Mouse (Mus musculus) urinary bladder, adult 18-20 months (tissue): Measurements from ENCODE around the gene Fstl4.
"Not testable (repeated sequence)": the region's sequence is repeated elsewhere in the genome, so short reads cannot be mapped to it uniquely, and the experiment has no call there.

ENCODE experiments used
- DNase-seq, 2 experiments: peaks; one replicate each; pipeline ENCODE4 v3.0.0; 2022; ENCODE audit warnings: low spot score in 2 of 2, mixed read lengths in 2 of 2

Gene Fstl4

DNA sequence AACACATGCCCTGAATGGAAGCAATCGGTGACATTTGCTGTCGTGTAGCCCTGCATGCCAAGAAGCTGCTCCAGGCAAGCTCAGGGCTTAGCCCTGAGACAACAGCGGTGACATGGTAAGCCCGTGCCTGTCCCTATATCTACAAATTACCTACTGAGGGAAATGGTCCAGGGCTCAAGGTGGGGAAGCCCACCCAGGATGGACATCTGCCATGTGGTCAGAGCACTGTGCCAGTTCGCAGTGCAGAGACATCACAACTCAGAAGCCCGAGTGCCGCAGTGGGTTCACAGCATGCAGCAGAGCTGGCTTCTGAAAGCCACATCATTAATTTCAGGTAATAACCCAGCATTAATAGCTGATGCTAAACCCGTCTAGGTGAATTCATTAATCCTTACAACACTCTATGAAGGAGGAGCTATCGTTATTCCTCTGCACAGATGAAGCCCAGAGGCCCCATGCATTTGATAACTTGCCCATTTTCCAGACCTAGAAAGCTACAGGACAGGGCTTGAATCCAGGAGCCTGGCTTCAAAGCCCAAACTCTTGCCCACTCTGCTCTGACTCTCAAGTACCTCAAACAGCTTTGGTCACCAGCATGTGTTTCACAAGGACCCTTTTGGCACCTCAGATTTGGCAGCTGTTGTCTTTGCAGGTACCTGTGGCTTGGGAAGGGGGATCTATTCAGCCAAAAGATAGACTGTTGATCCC lies 321.6 kb downstream of the Fstl4 start:
- no peak for DNase-seq

GRCm38 (mm10) chr11:53087896-53088295 lies 323.5 kb downstream of the Fstl4 start:
- DNase-seq = not testable (repeated sequence)

GRCm38 (mm10) chr11:53091596-53091995 lies 327.2 kb downstream of the Fstl4 start:
- DNase-seq = no peak

- no peak for DNase-seq
Observed at GRCm38 (mm10) chr11:53096871-53097270, 332.4 kb downstream of the Fstl4 start.

DNA sequence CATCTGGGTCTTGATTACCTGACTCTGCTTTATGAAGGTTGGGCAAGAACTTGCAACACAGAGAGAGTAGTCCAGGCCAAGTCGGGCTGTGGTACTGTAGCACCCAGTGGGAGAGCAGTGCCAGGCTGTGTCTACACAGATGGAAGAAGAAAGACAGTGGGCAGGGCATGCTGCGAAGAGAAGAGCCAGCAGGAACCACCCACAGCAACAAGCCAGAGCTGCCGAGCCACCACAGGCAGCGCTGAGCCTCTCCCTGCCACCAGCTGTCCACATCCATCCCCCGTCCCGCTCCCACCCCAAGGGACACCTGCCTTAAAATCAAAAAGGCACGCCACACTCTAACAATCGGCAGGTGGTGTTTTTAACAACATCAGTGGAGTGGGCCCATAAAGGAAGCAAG lies 332.9 kb downstream of the Fstl4 start:
- DNase-seq = no peak

DNA sequence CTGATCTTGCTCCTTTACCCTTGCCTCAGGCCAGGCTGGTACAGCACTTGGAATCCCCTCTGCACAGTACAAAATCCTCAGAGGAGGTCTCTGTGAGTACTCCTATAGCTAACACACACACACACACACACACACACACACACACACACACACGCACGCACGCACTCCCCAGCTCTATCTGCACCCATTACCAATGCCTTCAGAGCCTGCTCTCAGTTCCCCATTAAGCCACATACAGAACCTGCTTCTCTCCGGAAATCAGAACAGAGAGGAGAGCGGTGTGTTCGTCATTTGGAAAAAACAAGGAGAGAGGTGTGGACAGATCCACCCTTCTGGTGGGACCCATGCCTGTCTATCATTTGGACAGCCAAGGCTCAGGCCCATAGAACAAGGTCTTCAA lies 333.4 kb downstream of the Fstl4 start:
- no peak for DNase-seq

- no peak for DNase-seq
Observed at GRCm38 (mm10) chr11:53098780-53099198, 334.4 kb downstream of the Fstl4 start.

- no peak for DNase-seq
Observed at GRCm38 (mm10) chr11:53099322-53099721, 334.9 kb downstream of the Fstl4 start.

DNA sequence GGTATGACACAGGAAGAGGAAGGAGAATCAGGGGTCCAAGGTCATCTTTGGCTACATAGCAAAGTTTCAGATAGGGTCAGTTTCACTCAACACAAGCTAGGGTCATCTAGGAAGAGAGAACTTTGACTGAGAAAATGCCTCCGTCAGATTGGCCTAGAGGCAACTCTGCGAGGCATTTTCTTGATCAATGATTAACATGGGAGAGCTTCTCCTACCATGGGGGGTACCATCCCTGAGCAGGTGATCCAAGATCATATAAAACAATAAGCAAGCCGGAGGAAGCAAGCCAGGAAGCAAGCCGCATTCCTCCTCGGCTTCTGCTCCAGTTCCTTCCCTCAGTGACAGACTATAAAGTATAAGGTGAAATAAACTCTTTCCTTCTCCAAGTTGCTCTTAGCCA lies 337.3 kb downstream of the Fstl4 start:
- DNase-seq = no peak

DNA sequence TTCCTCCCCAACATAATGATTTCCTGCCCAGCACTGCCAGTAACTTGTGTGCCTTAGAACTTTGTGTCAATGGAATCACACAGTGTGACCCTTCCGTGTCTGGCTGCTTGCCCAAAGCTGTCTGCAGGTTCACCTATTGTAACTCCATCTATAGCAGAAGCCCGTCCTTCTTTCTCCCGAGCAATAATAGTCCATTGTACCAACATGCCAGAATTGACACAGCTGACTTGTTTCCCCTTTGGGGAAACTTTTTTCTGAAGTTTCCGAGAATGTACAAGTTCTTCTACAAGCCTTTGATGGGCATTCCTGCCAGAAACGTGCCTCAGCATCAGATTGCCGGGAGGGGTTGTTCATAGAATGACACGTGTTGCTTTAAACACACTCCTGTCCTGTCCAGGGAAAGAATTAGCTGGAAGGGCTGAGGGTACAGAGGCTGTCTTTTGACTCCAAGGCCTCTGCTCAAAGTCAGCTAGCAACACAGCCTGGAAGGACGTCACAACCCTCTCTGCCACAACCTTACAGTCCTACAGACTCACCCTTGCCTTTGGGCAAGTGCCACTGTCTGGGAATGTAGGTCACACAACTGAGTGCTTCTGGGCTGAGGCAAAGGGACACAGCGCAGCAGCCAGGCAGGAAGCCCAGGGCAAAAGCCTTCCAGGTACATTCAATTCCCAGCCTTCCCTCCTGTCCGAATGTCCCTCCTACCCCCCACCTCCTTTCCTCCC lies 339.3 kb downstream of the Fstl4 start:
- DNase-seq = no peak

- DNase-seq = no peak
Observed at GRCm38 (mm10) chr11:53107706-53108105, 343.3 kb downstream of the Fstl4 start.

- DNase-seq = no peak
Observed at GRCm38 (mm10) chr11:53108798-53109197, 344.4 kb downstream of the Fstl4 start.

GRCm38 (mm10) chr11:53109701-53110467 lies 345.4 kb downstream of the Fstl4 start:
- no peak for DNase-seq

DNA sequence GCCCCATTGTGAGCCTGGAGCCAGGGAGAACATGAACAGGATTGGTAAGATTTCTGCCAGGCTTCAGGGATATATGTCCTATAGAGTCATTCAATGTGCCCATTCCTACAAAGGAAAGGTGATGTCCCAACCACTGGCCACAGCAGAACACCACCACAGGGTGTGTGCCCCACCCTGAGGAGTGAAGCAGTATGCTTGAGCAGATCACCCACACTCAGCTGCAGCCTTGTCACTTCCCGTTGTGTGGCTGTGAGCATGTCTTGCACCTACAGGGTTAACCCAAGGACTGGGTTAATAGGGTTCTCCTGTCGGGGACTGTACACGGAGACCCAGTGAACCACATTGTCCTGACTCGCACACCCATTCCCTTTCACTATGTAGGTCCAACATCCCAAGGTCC lies 351.3 kb downstream of the Fstl4 start:
- DNase-seq = no peak

DNA sequence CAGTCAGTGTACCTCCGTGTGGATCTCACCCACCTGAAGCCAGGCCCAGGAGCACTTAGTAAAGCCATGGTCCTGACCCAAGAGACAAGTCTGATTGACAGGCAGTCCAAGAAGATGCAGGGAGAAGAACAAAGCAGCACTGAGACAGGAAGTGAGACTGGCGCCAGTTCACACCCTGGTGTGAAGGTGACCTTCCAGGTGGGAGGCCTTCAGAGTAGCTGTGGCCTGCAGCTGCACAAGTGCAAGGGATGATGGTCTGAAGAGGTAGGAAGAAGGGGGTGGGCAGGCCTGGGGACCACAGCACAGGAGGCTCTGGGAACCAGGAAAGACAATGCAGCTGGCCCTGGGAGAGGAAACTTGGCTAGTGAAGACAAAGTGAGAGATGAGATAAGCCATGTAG lies 351.9 kb downstream of the Fstl4 start:
- no peak for DNase-seq

DNA sequence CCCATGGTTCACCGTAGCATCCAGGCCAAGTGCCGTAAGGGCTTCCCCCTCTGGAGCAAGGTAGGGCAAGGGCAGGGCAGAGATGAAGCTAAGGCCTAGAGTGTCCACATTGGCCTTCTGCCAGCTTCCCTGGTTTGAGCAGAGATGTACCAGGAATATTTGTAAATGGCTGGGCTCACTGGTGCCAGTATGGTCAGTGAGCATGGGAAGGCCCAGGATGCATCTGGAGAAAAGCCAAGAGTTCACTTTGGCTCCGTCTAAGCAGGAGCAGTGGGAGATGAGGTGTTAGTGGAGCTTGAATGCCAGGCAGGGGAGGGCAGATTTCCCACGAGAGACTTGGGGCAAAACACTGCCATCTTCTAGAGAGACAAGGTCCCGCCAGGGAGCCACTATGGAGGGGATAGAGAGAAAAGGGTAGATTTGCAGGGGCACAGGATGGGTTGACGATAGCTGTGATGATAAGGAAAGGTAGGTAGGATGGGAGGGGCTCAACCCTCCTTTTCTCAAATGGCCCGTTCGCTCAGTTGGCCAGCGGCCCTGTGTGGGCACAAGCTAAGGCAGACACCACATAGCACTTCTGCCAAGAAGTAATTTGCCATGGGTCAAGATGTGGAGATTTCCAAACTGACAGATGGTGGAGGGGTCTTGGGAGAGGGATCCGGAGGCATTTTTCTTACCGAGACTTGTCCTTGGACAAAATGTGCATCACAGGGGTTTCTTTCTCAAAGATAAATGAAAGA lies 354.0 kb downstream of the Fstl4 start:
- no peak for DNase-seq

DNA sequence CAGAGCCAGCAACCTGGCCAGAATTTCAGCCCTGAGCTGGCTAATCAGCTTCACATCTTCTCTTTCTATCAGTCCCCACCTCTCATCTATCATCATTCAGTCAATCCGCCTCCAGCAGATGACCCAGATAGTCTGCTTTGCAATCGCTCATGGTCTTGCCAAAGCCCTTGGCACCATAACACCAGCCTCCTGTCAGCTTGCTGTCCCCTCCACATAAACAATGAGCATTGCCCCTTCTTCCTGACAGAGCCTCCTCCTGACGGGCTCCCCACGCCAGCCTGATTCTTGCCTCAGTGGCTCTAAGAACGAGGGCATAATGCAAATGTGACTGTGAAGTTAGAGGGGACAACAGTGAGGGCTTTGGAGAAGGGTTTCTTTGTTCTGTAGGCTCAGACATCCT lies 355.5 kb downstream of the Fstl4 start:
- no peak for DNase-seq

DNA sequence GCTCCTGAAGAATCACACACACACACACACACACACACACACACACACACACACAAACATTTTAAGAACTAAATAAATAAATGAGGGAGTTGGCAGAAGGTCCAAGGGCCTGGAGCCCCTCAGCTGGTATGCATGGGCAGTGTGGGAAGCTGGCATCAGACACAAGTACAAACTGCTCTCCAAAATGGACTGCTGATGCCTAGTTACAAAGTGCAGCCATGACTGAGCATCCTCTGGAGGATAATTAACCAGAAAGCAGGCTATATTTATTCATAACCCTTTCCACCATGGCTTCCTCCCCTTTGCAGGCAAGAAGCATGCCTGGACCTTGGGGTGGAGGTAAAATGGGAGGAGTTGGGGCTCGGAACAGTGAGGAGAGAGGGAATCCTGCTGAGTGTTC lies 356.8 kb downstream of the Fstl4 start:
- no peak for DNase-seq

GRCm38 (mm10) chr11:53124799-53125198 lies 360.4 kb downstream of the Fstl4 start:
- DNase-seq = no peak

- DNase-seq = no peak
Observed at GRCm38 (mm10) chr11:53126660-53127059, 362.2 kb downstream of the Fstl4 start.

GRCm38 (mm10) chr11:53128661-53129060 lies 364.2 kb downstream of the Fstl4 start:
- DNase-seq = no peak
